Mouse (Mus musculus) cerebellum, postnatal 14 days (tissue): ENCODE measurements around the gene Mindy3.

Experiments used
- DNase-seq, 2 experiments: peaks; one replicate each; pipeline ENCODE4 v3.0.0; 2021; ENCODE audit warnings: mixed read lengths in 2 of 2

Gene Mindy3

GRCm38 (mm10) chr2:12300449-12301228 lies 118.6 kb downstream of the Mindy3 start:
- DNase-seq: no peak

GRCm38 (mm10) chr2:12297287-12297686 lies 122.0 kb downstream of the Mindy3 start:
- peak; percentile 69 to 76 for DNase-seq
